In genomic region chr11:118165681-118166080, GRCm38 (mm10) we compare ENCODE assay signal across 11 mouse cellular contexts. TPM values are rescaled to one million over a fixed set of nuclear protein-coding genes. Genes with fewer than 3 reads are reported as not detected.
DNase-seq lines count a peak whose midpoint lies in the region; ATAC-seq and TF ChIP-seq lines count a peak whose summit lies in the region.
"Had no signal": no experiment of that assay in that cellular context is flagged by ENCODE, and none has a peak within 500 bp of the region (broad histone marks: within the 10 kb centered on the region; RNA-seq: fewer than 3 reads in every experiment).

No protein-coding gene starts in this region.

- 38% methylated on average over 11 of the region's 11 CpGs for WGBS in heart, embryonic 11.5 days (ENCODE audit: insufficient replicate concordance)
- 48% methylated on average over 11 of the region's 11 CpGs for WGBS in embryonic facial prominence, embryonic 14.5 days
- 45% methylated on average over 11 of the region's 11 CpGs for WGBS in olfactory bulb, adult 2 months

- H3K4me1 ChIP-seq in heart, embryonic 11.5 days (ENCODE audit: control insufficient read depth, insufficient read depth, low read length), result peaks cover 29% of the 10 kb centered on the region
- 0 out of 2 replicates have a peak, but pooled peaks cover 3% of the 10 kb centered on the region for H3K4me1 ChIP-seq in embryonic facial prominence, embryonic 14.5 days (ENCODE audit: control insufficient read depth, insufficient read depth, low read length)
- peaks cover 28% of the 10 kb centered on the region for H3K4me1 ChIP-seq in olfactory bulb, adult 2 months (ENCODE audit: control insufficient read depth, insufficient read depth, low read length)

- no peak overlapping the region for H3K4me3 ChIP-seq in heart, embryonic 11.5 days (ENCODE audit: low read depth, low read length)
- no peak overlapping the region for H3K4me3 ChIP-seq in left cerebral cortex, adult 2 months
- no peak overlapping the region for H3K4me3 ChIP-seq in embryonic facial prominence, embryonic 14.5 days (ENCODE audit: low read depth, low read length)
- H3K4me3 ChIP-seq in olfactory bulb, adult 2 months (ENCODE audit: insufficient read depth, low read depth, low read length), result no peak overlapping the region

- no peak for TF ChIP-seq POLR2A in olfactory bulb, adult 2 months (IDR thresholded peaks at IDR 0.05; ENCODE audit: insufficient read depth, low read depth, low read length)

- TF ChIP-seq CTCF in left cerebral cortex, adult 2 months (IDR thresholded peaks at IDR 0.05), result peak; percentile 11
- TF ChIP-seq CTCF in olfactory bulb, adult 2 months (IDR thresholded peaks at IDR 0.05; ENCODE audit: insufficient read depth, low read depth, low read length), result peak; percentile 17; the same call in 1 of the 2 replicates

- H3K9me3 ChIP-seq in heart, embryonic 11.5 days (replicated peaks; ENCODE audit: control insufficient read depth, low read length), result no peaks in the 10 kb centered on the region
- H3K9me3 ChIP-seq in embryonic facial prominence, embryonic 14.5 days (ENCODE audit: control insufficient read depth, low read length), result no peaks in the 10 kb centered on the region

- no peak overlapping the region for H3K9ac ChIP-seq in heart, embryonic 11.5 days (ENCODE audit: low read depth, low read length)
- no peak overlapping the region for H3K9ac ChIP-seq in embryonic facial prominence, embryonic 14.5 days (ENCODE audit: low read depth, low read length)

- H3K4me2 ChIP-seq in heart, embryonic 11.5 days, result no peak overlapping the region
- H3K4me2 ChIP-seq in embryonic facial prominence, embryonic 14.5 days (ENCODE audit: low read depth, low read length), result no peak overlapping the region

- peaks cover 13% of the 10 kb centered on the region for H3K36me3 ChIP-seq in heart, embryonic 11.5 days (ENCODE audit: control insufficient read depth, insufficient read depth, low read length)
- H3K36me3 ChIP-seq in embryonic facial prominence, embryonic 14.5 days (ENCODE audit: control insufficient read depth, insufficient read depth, low read length), result peaks cover 58% of the 10 kb centered on the region; the same call in 1 of the 2 replicates

- no peak for ATAC-seq in heart, embryonic 11.5 days (replicated peaks; ENCODE audit: insufficient number of reproducible peaks, low FRiP score, low TSS enrichment)
- peak; percentile 45; the same call in 1 of the 2 replicates for ATAC-seq in embryonic facial prominence, embryonic 14.5 days (ENCODE audit: low read depth)
- ATAC-seq: CD4-positive, CD25-positive, alpha-beta regulatory T cell, adult 4 months had no signal

- H3K27ac ChIP-seq in heart, embryonic 11.5 days (ENCODE audit: low read depth, low read length), result peak overlapping the region; percentile 50; the same call in 1 of the 2 replicates
- H3K27ac ChIP-seq in left cerebral cortex, adult 2 months, result no peak overlapping the region
- peak overlapping the region; percentile 70 for H3K27ac ChIP-seq in embryonic facial prominence, embryonic 14.5 days (replicated peaks; ENCODE audit: low read depth, low read length)
- peak overlapping the region; percentile 53 for H3K27ac ChIP-seq in olfactory bulb, adult 2 months (ENCODE audit: insufficient read depth, low read depth, low read length)

- intact Hi-C loops in heart, postnatal 36 days (cut with DNase I), result no loop called here
- intact Hi-C loops in left cerebral cortex, adult 2 months (cut with DNase I), result no loop called here

- no peak for DNase-seq in heart, postnatal 36 days
- DNase-seq in left cerebral cortex, adult 2 months (ENCODE audit: extremely low spot score in 1 of 2, low spot score in 2 of 2), result no peak
- DNase-seq in left cerebral cortex, adult 11 months (ENCODE audit: low spot score), result no peak
- DNase-seq in embryonic facial prominence, embryonic 14.5 days (ENCODE audit: low spot score), result peak; percentile 63
- no peak for DNase-seq in right cerebral cortex, postnatal 4 days
- no peak for DNase-seq in gastrocnemius, postnatal 10 days
- DNase-seq: heart, adult 18-20 months; thymus, adult 18-20 months had no signal

- no peaks in the 10 kb centered on the region for H3K27me3 ChIP-seq in heart, embryonic 11.5 days (ENCODE audit: control insufficient read depth, insufficient read depth, low read length)
- no peaks in the 10 kb centered on the region for H3K27me3 ChIP-seq in embryonic facial prominence, embryonic 14.5 days (replicated peaks; ENCODE audit: control insufficient read depth, insufficient read depth, low read length)

RNA-seq across cellular contexts. Expression of gene Dnah17, which starts 35.2 kb away (rescaled TPM):
- polyA plus RNA-seq in heart, embryonic 11.5 days (2014; fragmentation: Nextera tagmentation; extraction: Ambion mirVana), result 0.04 and 0.20 TPM in 2 replicates
- total RNA-seq in heart, postnatal 36 days (2021), result under 1 TPM; 0.06 to 0.14 TPM
- under 1 TPM; 0.05 to 0.16 TPM for total RNA-seq in left cerebral cortex, adult 2 months (2021)
- 0.06 and 0.09 TPM in 2 replicates for polyA plus RNA-seq in embryonic facial prominence, embryonic 14.5 days (2014; fragmentation: Nextera tagmentation; extraction: Ambion mirVana)
- not detected in 2 replicates for polyA plus RNA-seq in olfactory bulb, adult 2 months (2012; ENCODE audit: insufficient read depth, insufficient read length, low replicate concordance, missing spikeins)
- total RNA-seq in gastrocnemius, postnatal 10 days (2021), result under 1 TPM; 0.02 to 0.07 TPM
